9 mouse cellular contexts compared by ENCODE assay signal in the genomic region with DNA sequence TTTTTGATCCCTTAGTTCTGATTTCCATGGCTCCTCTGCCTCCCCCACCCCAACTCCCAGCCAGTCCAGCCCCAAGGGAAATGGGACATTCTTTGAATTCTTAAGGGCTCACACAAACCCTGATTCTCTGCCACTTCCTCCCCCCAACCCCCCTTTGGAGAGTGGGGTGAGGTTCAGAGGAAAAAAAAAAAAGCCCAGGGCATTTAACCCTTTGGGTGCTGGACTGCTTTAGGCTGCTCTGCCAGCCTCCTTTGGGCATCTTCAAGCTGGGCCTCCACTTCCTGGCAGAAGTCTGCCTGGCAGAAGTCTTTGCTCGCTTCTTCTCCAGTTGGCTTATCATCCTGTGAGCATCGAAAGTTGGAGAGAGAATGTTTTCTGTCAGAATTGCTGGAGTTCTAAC. TPM values are rescaled to one million over a fixed set of nuclear protein-coding genes. Genes with fewer than 3 reads are reported as not detected.
A peak's percentile ranks its signal among the peaks of the same experiment; 100 is the strongest.
DNase-seq lines count a peak whose midpoint lies in the region; ATAC-seq and TF ChIP-seq lines count a peak whose summit lies in the region.
"Had no signal": no experiment of that assay in that cellular context is flagged by ENCODE, and none has a peak within 500 bp of the region (broad histone marks: within the 10 kb centered on the region; RNA-seq: fewer than 3 reads in every experiment).

No protein-coding gene starts in this region.

- peak overlapping the region; percentile 97 for H3K27ac ChIP-seq in gastrocnemius, adult 2 months
- H3K27ac ChIP-seq in hindbrain, embryonic 11.5 days (ENCODE audit: low read depth, low read length) = 0 out of 2 replicates have a peak overlapping the region, but pooled peaks have one; percentile 20
- H3K27ac ChIP-seq in liver, embryonic 11.5 days (ENCODE audit: low read depth, low read length) = peak overlapping the region; percentile 1; the same call in 1 of the 2 replicates
- H3K27ac ChIP-seq in stomach, postnatal 0 days (replicated peaks) = peak overlapping the region; percentile 63
- H3K27ac ChIP-seq: macrophage had no signal

- H3K27me3 ChIP-seq in hindbrain, embryonic 11.5 days (ENCODE audit: control insufficient read depth, insufficient read depth, low read length) = no peaks in the 10 kb centered on the region
- H3K27me3 ChIP-seq in liver, embryonic 11.5 days (replicated peaks; ENCODE audit: control insufficient read depth, insufficient read depth, low read length) = no peaks in the 10 kb centered on the region
- H3K27me3 ChIP-seq in stomach, postnatal 0 days (ENCODE audit: control insufficient read depth, insufficient read depth, low read length) = no peaks in the 10 kb centered on the region

- no peak for ATAC-seq in hindbrain, embryonic 11.5 days (ENCODE audit: low FRiP score)
- no peak for ATAC-seq in liver, embryonic 11.5 days (replicated peaks; ENCODE audit: low FRiP score)
- no peak for ATAC-seq in stomach, postnatal 0 days (ENCODE audit: low FRiP score, low TSS enrichment)
- no peak for ATAC-seq in frontal cortex, adult (ENCODE audit: low TSS enrichment)

- DNase-seq in gastrocnemius, adult 2 months = peak; percentile 66
- no peak for DNase-seq in gastrocnemius, postnatal 14 days
- peak; percentile 72 for DNase-seq in embryo, embryonic 10.5 days (ENCODE audit: low spot score)
- DNase-seq in hindbrain, embryonic 11.5 days (ENCODE audit: low spot score) = peak; percentile 31
- no peak for DNase-seq in liver, embryonic 11.5 days (ENCODE audit: low spot score)
- DNase-seq in stomach, postnatal 0 days (ENCODE audit: low spot score) = no peak
- DNase-seq in B cell, adult 2 months = no peak

- H3K4me3 ChIP-seq in gastrocnemius, adult 2 months = peak overlapping the region; percentile 49
- no peak overlapping the region for H3K4me3 ChIP-seq in hindbrain, embryonic 11.5 days (ENCODE audit: low read depth, low read length)
- no peak overlapping the region for H3K4me3 ChIP-seq in liver, embryonic 11.5 days (ENCODE audit: low read depth, low read length)
- no peak overlapping the region for H3K4me3 ChIP-seq in stomach, postnatal 0 days (ENCODE audit: low read depth, low read length)

- TF ChIP-seq EP300 in stomach, postnatal 0 days (optimal IDR thresholded peaks at IDR 0.05) = peak; percentile 21

- H3K9me3 ChIP-seq in hindbrain, embryonic 11.5 days (ENCODE audit: control insufficient read depth, low read length) = no peaks in the 10 kb centered on the region
- H3K9me3 ChIP-seq in liver, embryonic 11.5 days (ENCODE audit: control insufficient read depth, low read length) = no peaks in the 10 kb centered on the region
- H3K9me3 ChIP-seq in stomach, postnatal 0 days (ENCODE audit: control insufficient read depth, low read length) = no peaks in the 10 kb centered on the region

- peaks cover 43% of the 10 kb centered on the region for H3K4me1 ChIP-seq in hindbrain, embryonic 11.5 days (replicated peaks; ENCODE audit: control insufficient read depth, insufficient read depth, low read length)
- peaks cover 83% of the 10 kb centered on the region for H3K4me1 ChIP-seq in liver, embryonic 11.5 days (replicated peaks; ENCODE audit: control insufficient read depth, insufficient read depth, low read length)
- H3K4me1 ChIP-seq in stomach, postnatal 0 days (replicated peaks; ENCODE audit: control insufficient read depth, insufficient read depth) = peaks cover 50% of the 10 kb centered on the region

- H3K4me2 ChIP-seq in hindbrain, embryonic 11.5 days (replicated peaks; ENCODE audit: low read depth, low read length) = peak overlapping the region; percentile 7; the same call in 1 of the 2 replicates
- peak overlapping the region; percentile 21 for H3K4me2 ChIP-seq in liver, embryonic 11.5 days
- no peak overlapping the region for H3K4me2 ChIP-seq in stomach, postnatal 0 days (replicated peaks; ENCODE audit: low read depth)

- intact Hi-C loops in gastrocnemius, adult 2 months (cut with DNase I) = no loop called here
- intact Hi-C loops in gastrocnemius, postnatal 14 days (cut with DNase I; ENCODE audit: low total_unique reads) = no loop called here

- no peak for TF ChIP-seq CTCF in gastrocnemius, adult 2 months (IDR thresholded peaks at IDR 0.05)
- no peak for TF ChIP-seq CTCF in stomach, postnatal 0 days (IDR thresholded peaks at IDR 0.05; ENCODE audit: low read depth)

- WGBS in hindbrain, embryonic 11.5 days = 62% methylated on average over 2 of the region's 2 CpGs
- WGBS in liver, embryonic 11.5 days = 58% methylated on average over 2 of the region's 2 CpGs
- WGBS in stomach, postnatal 0 days = 46% methylated on average over 2 of the region's 2 CpGs

- 0 out of 2 replicates have a peak, but pooled peaks cover 5% of the 10 kb centered on the region for H3K36me3 ChIP-seq in hindbrain, embryonic 11.5 days (ENCODE audit: control insufficient read depth, insufficient read depth, low read length)
- peaks cover 10% of the 10 kb centered on the region; the same call in 1 of the 2 replicates for H3K36me3 ChIP-seq in liver, embryonic 11.5 days (ENCODE audit: control insufficient read depth, insufficient read depth, low read length)
- peaks cover 6% of the 10 kb centered on the region; the same call in 1 of the 2 replicates for H3K36me3 ChIP-seq in stomach, postnatal 0 days (ENCODE audit: control insufficient read depth, insufficient read depth, low read length)

- no peak overlapping the region for H3K9ac ChIP-seq in hindbrain, embryonic 11.5 days (ENCODE audit: low read depth, low read length)
- no peak overlapping the region for H3K9ac ChIP-seq in liver, embryonic 11.5 days (ENCODE audit: low read depth, low read length)
- H3K9ac ChIP-seq in stomach, postnatal 0 days (ENCODE audit: low read length) = no peak overlapping the region

RNA-seq across cellular contexts. Expression of a gene that starts 9.3 kb away (rescaled TPM):
- 10 to 100 TPM; 10.0 to 16.8 TPM for total RNA-seq in gastrocnemius, adult 2 months (2021)
- total RNA-seq in gastrocnemius, postnatal 14 days (2021) = 10 to 100 TPM; 29.9 to 39.5 TPM
- polyA plus RNA-seq in hindbrain, embryonic 11.5 days (2014; fragmentation: Nextera tagmentation; extraction: Ambion mirVana) = 45.8 and 61.1 TPM in 2 replicates
- polyA plus RNA-seq in liver, embryonic 11.5 days (2014; fragmentation: Nextera tagmentation; extraction: Ambion mirVana) = 54.7 and 55.3 TPM in 2 replicates
- 84.0 and 90.1 TPM in 2 replicates for polyA plus RNA-seq in stomach, postnatal 0 days (2015; fragmentation: Nextera tagmentation; extraction: Ambion mirVana)

RNA-seq across cellular contexts. Expression of a gene that starts 25.9 kb away (rescaled TPM):
- total RNA-seq in gastrocnemius, adult 2 months (2021) = 100 to 1,000 TPM; 385 to 521 TPM
- 100 to 1,000 TPM; 607 to 676 TPM for total RNA-seq in gastrocnemius, postnatal 14 days (2021)
- polyA plus RNA-seq in hindbrain, embryonic 11.5 days (2014; fragmentation: Nextera tagmentation; extraction: Ambion mirVana) = 437 and 458 TPM in 2 replicates
- polyA plus RNA-seq in liver, embryonic 11.5 days (2014; fragmentation: Nextera tagmentation; extraction: Ambion mirVana) = 756 and 842 TPM in 2 replicates
- polyA plus RNA-seq in stomach, postnatal 0 days (2015; fragmentation: Nextera tagmentation; extraction: Ambion mirVana) = 585 and 586 TPM in 2 replicates

RNA-seq across cellular contexts. Expression of a gene that starts 32.4 kb away (rescaled TPM):
- under 1 TPM; 0.39 to 0.56 TPM for total RNA-seq in gastrocnemius, adult 2 months (2021)
- total RNA-seq in gastrocnemius, postnatal 14 days (2021) = not detected
- polyA plus RNA-seq in hindbrain, embryonic 11.5 days (2014; fragmentation: Nextera tagmentation; extraction: Ambion mirVana) = 0.39 and 0.60 TPM in 2 replicates
- polyA plus RNA-seq in liver, embryonic 11.5 days (2014; fragmentation: Nextera tagmentation; extraction: Ambion mirVana) = 0.64 TPM in 1 of 2 replicates, not detected in the other
- polyA plus RNA-seq in stomach, postnatal 0 days (2015; fragmentation: Nextera tagmentation; extraction: Ambion mirVana) = not detected in 2 replicates
- polyA plus RNA-seq: macrophage had no signal

RNA-seq across cellular contexts. Expression of a gene that starts 32.5 kb away (rescaled TPM):
- under 1 TPM; 0.23 to 0.50 TPM for total RNA-seq in gastrocnemius, adult 2 months (2021)
- total RNA-seq in gastrocnemius, postnatal 14 days (2021) = 1 to 10 TPM in 1 of 2 experiments, under 1 TPM in 1; 0.84 to 1.5 TPM
- polyA plus RNA-seq in hindbrain, embryonic 11.5 days (2014; fragmentation: Nextera tagmentation; extraction: Ambion mirVana) = 15.1 TPM in 2 replicates
- polyA plus RNA-seq in liver, embryonic 11.5 days (2014; fragmentation: Nextera tagmentation; extraction: Ambion mirVana) = 3.7 and 5.4 TPM in 2 replicates
- polyA plus RNA-seq in stomach, postnatal 0 days (2015; fragmentation: Nextera tagmentation; extraction: Ambion mirVana) = 1.1 and 1.9 TPM in 2 replicates

RNA-seq across cellular contexts. Expression of a gene that starts 41.7 kb away (rescaled TPM):
- 1 to 10 TPM; 6.2 to 6.5 TPM for total RNA-seq in gastrocnemius, adult 2 months (2021)
- 1 to 10 TPM; 6.0 to 6.7 TPM for total RNA-seq in gastrocnemius, postnatal 14 days (2021)
- polyA plus RNA-seq in hindbrain, embryonic 11.5 days (2014; fragmentation: Nextera tagmentation; extraction: Ambion mirVana) = 13.1 and 17.0 TPM in 2 replicates
- polyA plus RNA-seq in liver, embryonic 11.5 days (2014; fragmentation: Nextera tagmentation; extraction: Ambion mirVana) = 12.9 and 13.1 TPM in 2 replicates
- 9.0 TPM in 2 replicates for polyA plus RNA-seq in stomach, postnatal 0 days (2015; fragmentation: Nextera tagmentation; extraction: Ambion mirVana)

Comparison
In these comparisons a context has a peak if more than half of its experiments do, and no peak if none do; other contexts are left out.
1. DNase-seq: peak in gastrocnemius, adult 2 months (single experiment), embryo, embryonic 10.5 days (single experiment) and hindbrain, embryonic 11.5 days (single experiment); none in gastrocnemius, postnatal 14 days (single experiment), liver, embryonic 11.5 days (single experiment), stomach, postnatal 0 days (single experiment) and B cell, adult 2 months (0 of 2).
2. H3K27ac ChIP-seq: peak in every context shown above with its lines; median percentile 97 in gastrocnemius, adult 2 months; 63 in stomach, postnatal 0 days; 20 in hindbrain, embryonic 11.5 days; 1 in liver, embryonic 11.5 days.